Mouse (Mus musculus) hindbrain, embryonic 14.5 days (tissue): ENCODE measurements at regions not wholly inside any gene's neighbourhood (a gene's known extent, or its start where the extent isn't known, plus 50 kb on each side); places are given as distances from the start of the nearest gene placed in this dataset.

Experiments used
- ATAC-seq: fragments of 200-750 bp; cut with Nextera tagmentation; 2 replicates; pipeline ENCODE4 v1.8.0; 2017; ENCODE audit warnings: moderate number of reproducible peaks, mild to moderate bottlenecking, moderate TSS enrichment, moderate library complexity; ENCODE audit not compliant: low FRiP score
- DNase-seq: peaks from one replicate; pipeline ENCODE4 v3.0.0-alpha.2; 2015; ENCODE audit warnings: low spot score
- H3K27ac ChIP-seq: fragments of 300-500 bp; sonication (generic); 2 replicates; pipeline ENCODE4 v1.5.1; 2014; ENCODE audit warnings: mild to moderate bottlenecking, moderate library complexity
- H3K27me3 ChIP-seq: fragments of 300-500 bp; sonication (generic); 2 replicates; pipeline ENCODE4 v1.6.1; 2014; ENCODE audit warnings: mild to moderate bottlenecking, low read length, mixed read lengths; ENCODE audit not compliant: control insufficient read depth, insufficient read depth
- H3K36me3 ChIP-seq: fragments of 300-500 bp; sonication (generic); replicated peaks from 2 replicates; pipeline ENCODE4 v1.6.1; 2014; ENCODE audit not compliant: control insufficient read depth, insufficient read depth
- H3K4me1 ChIP-seq: fragments of 300-500 bp; sonication (generic); replicated peaks from 2 replicates; pipeline ENCODE4 v1.6.1; 2014; ENCODE audit warnings: antibody characterized with exemption, low read length, mixed read lengths; ENCODE audit not compliant: control insufficient read depth, insufficient read depth
- H3K4me2 ChIP-seq: fragments of 300-500 bp; sonication (generic); replicated peaks from 2 replicates; pipeline ENCODE4 v1.6.1; 2014; ENCODE audit warnings: mild to moderate bottlenecking, moderate library complexity
- H3K4me3 ChIP-seq: fragments of 300-500 bp; sonication (generic); replicated peaks from 2 replicates; pipeline ENCODE4 v1.5.1; 2014; ENCODE audit warnings: mild to moderate bottlenecking, low read length
- H3K9ac ChIP-seq: fragments of 300-500 bp; sonication (generic); 2 replicates; pipeline ENCODE4 v1.6.1; 2014
- H3K9me3 ChIP-seq: fragments of 300-500 bp; sonication (generic); 2 replicates; pipeline ENCODE4 v1.6.1; 2016; ENCODE audit warnings: low read length; ENCODE audit not compliant: control insufficient read depth
- WGBS: fragments of 180-500 bp; shearing (Covaris S2); extraction: QIAGEN DNeasy Blood & Tissue Kit; methylation state at CpG from one replicate; pipeline ENCODE4 v1.1.7; 2014; 5-methylcytosine and 5-hydroxymethylcytosine counted together

- no peak overlapping the region for H3K4me3 ChIP-seq
- H3K9ac ChIP-seq = no peak overlapping the region
- H3K4me2 ChIP-seq = no peak overlapping the region
- WGBS = 90% methylated on average over 1 of the region's 1 CpGs
- no peaks in the 10 kb centered on the region for H3K27me3 ChIP-seq
- DNase-seq (no peak), ATAC-seq (no peak)
- H3K36me3 ChIP-seq = no peaks in the 10 kb centered on the region
- H3K27ac ChIP-seq = no peak overlapping the region
- H3K4me1 ChIP-seq = no peaks in the 10 kb centered on the region
- no peaks in the 10 kb centered on the region for H3K9me3 ChIP-seq
Measured at GRCm38 (mm10) chr11:27833736-27834135, 505.9 kb downstream of the Gm6685 start.

GRCm38 (mm10) chr11:27799826-27800620 lies 539.6 kb downstream of the Gm6685 start:
- no peak for ATAC-seq
- no peak overlapping the region for H3K9ac ChIP-seq

GRCm38 (mm10) chr11:27753913-27754218 lies 585.8 kb downstream of the Gm6685 start:
- WGBS = 74% methylated on average over 9 of the region's 9 CpGs

More at GRCm38 (mm10) chr11:27799826-27800620, 539.6 kb downstream of the Gm6685 start:
- no peak overlapping the region for H3K27ac ChIP-seq
- no peak overlapping the region for H3K4me2 ChIP-seq
- no peak overlapping the region for H3K4me3 ChIP-seq
- no peaks in the 10 kb centered on the region for H3K36me3 ChIP-seq
- no peaks in the 10 kb centered on the region for H3K9me3 ChIP-seq
- WGBS = 73% methylated on average over 8 of the region's 8 CpGs
- H3K4me1 ChIP-seq = no peaks in the 10 kb centered on the region
- no peak for DNase-seq
- H3K27me3 ChIP-seq = no peaks in the 10 kb centered on the region

GRCm38 (mm10) chr11:27753212-27753912 lies 586.3 kb downstream of the Gm6685 start:
- H3K9me3 ChIP-seq = no peaks in the 10 kb centered on the region
- H3K4me2 ChIP-seq = no peak overlapping the region
- H3K36me3 ChIP-seq = no peaks in the 10 kb centered on the region
- no peak overlapping the region for H3K4me3 ChIP-seq
- H3K27ac ChIP-seq = no peak overlapping the region
- H3K9ac ChIP-seq = no peak overlapping the region
- ATAC-seq (peak; percentile 21; the same call in 1 of the 2 replicates), DNase-seq (peak; percentile 54)
- no peaks in the 10 kb centered on the region for H3K4me1 ChIP-seq
- 52% methylated on average over 11 of the region's 11 CpGs for WGBS
- H3K27me3 ChIP-seq = no peaks in the 10 kb centered on the region

More at GRCm38 (mm10) chr11:27753913-27754218, 585.8 kb downstream of the Gm6685 start:
- no peak overlapping the region for H3K9ac ChIP-seq
- no peak overlapping the region for H3K4me3 ChIP-seq
- peak; percentile 27; the same call in 1 of the 2 replicates for ATAC-seq
- H3K4me2 ChIP-seq = no peak overlapping the region
- H3K36me3 ChIP-seq = no peaks in the 10 kb centered on the region
- DNase-seq = no peak
- H3K9me3 ChIP-seq = no peaks in the 10 kb centered on the region
- H3K27me3 ChIP-seq = no peaks in the 10 kb centered on the region
- H3K4me1 ChIP-seq = no peaks in the 10 kb centered on the region
- no peak overlapping the region for H3K27ac ChIP-seq

GRCm38 (mm10) chr11:27726109-27726508 lies 613.6 kb downstream of the Gm6685 start:
- no peak overlapping the region for H3K4me3 ChIP-seq
- no peaks in the 10 kb centered on the region for H3K27me3 ChIP-seq
- H3K4me1 ChIP-seq = no peaks in the 10 kb centered on the region
- ATAC-seq (no peak), DNase-seq (no peak)
- no peaks in the 10 kb centered on the region for H3K36me3 ChIP-seq
- no peak overlapping the region for H3K4me2 ChIP-seq
- no peak overlapping the region for H3K9ac ChIP-seq
- H3K27ac ChIP-seq = no peak overlapping the region
- WGBS = 98% methylated on average over 2 of the region's 2 CpGs
- H3K9me3 ChIP-seq = no peaks in the 10 kb centered on the region

GRCm38 (mm10) chr11:27721346-27721745 lies 618.3 kb downstream of the Gm6685 start:
- Histone ChIP-seq H3K9me3 (no peaks in the 10 kb centered on the region), H3K4me1 (no peaks in the 10 kb centered on the region), H3K27ac (no peak overlapping the region), H3K36me3 (no peaks in the 10 kb centered on the region), H3K4me2 (no peak overlapping the region), H3K9ac (no peak overlapping the region), H3K4me3 (no peak overlapping the region), H3K27me3 (no peaks in the 10 kb centered on the region)
- WGBS = 66% methylated on average over 7 of the region's 7 CpGs
- DNase-seq (no peak), ATAC-seq (no peak)

- WGBS = 63% methylated on average over 1 of the region's 1 CpGs
- H3K36me3 ChIP-seq = no peaks in the 10 kb centered on the region
Measured at GRCm38 (mm10) chr11:27672436-27672835, 667.2 kb downstream of the Gm6685 start.

More at GRCm38 (mm10) chr11:27672436-27672835, 667.2 kb downstream of the Gm6685 start:
- no peaks in the 10 kb centered on the region for H3K27me3 ChIP-seq
- no peak overlapping the region for H3K9ac ChIP-seq
- no peak overlapping the region for H3K4me3 ChIP-seq
- no peak overlapping the region for H3K27ac ChIP-seq
- DNase-seq (no peak), ATAC-seq (no peak)
- H3K4me2 ChIP-seq = no peak overlapping the region
- H3K4me1 ChIP-seq = no peaks in the 10 kb centered on the region
- no peaks in the 10 kb centered on the region for H3K9me3 ChIP-seq
